Mouse (Mus musculus) large intestine, adult 2 months (tissue): ENCODE measurements around the gene Srgap3. TPM values are rescaled to one million over a fixed set of nuclear protein-coding genes. Genes with fewer than 3 reads are reported as not detected.

Experiments used
- DNase-seq: peaks from one replicate; pipeline ENCODE4 v3.0.0-alpha.2; 2012; ENCODE audit warnings: low read depth, low spot score
- WGBS: fragments of 180-500 bp; shearing (Covaris S2); methylation state at CpG from one replicate; pipeline ENCODE4 v1.1.7; 2018; 5-methylcytosine and 5-hydroxymethylcytosine counted together
- polyA plus RNA-seq: library from polyadenylated mRNA; depleted of rRNA; stranded (reverse); fragments of >200 nt; gene quantifications from 2 replicates; pipeline ENCODE4 v1.2.3, GENCODE M21; 2012

Srgap3 gene
- polyA plus RNA-seq, 1 experiment = 0.71 TPM

DNA sequence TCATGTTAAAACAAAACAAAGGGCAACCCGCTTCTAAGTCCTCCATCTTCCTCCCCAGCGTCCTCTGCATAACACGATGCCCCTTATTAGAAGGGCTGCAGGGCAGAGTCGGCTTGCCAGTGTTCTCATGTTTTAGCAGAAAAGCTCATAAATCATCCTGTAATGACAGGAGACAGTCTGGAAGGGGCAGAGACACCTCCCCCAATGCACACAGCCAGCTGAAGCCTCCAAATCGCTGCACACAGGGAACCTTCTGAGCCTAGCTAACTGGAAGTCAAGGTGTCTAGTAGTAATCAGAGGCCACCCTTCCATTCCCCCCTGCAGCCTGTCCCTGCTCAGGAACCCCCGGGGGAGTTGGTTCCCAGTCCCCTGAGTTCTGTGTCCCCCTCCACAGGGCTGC is 113.3 kb downstream of the Srgap3 start:
- 41% methylated on average over 6 of the region's 6 CpGs for WGBS
- DNase-seq = no peak

DNA sequence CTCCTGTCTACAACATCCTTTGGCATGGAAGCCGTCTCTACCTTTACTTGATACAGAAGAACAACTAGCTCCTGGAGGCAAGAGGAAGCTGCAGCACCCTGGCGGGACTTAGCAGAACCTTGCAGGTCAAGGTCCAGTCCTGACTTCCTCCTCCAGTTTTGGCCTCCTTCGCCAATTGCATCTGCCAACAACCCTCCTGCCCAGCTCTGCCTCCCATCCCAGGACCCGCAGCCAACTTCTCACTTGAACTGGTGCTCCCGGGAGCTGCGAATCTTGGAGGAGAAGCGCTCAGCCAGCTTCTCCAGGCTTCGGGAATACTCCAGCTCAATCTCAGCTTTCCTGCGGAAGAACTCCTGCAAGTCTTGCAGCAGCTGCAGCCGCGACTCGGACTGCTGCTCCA is 117.9 kb downstream of the Srgap3 start:
- WGBS = 55% methylated on average over 12 of the region's 12 CpGs
- DNase-seq = no peak

GRCm38 (mm10) chr6:112828420-112828819 is 118.6 kb downstream of the Srgap3 start:
- DNase-seq = no peak
- 95% methylated on average over 5 of the region's 5 CpGs for WGBS

GRCm38 (mm10) chr6:112825657-112826056 is 121.4 kb downstream of the Srgap3 start:
- 91% methylated on average over 6 of the region's 6 CpGs for WGBS
- DNase-seq = no peak

DNA sequence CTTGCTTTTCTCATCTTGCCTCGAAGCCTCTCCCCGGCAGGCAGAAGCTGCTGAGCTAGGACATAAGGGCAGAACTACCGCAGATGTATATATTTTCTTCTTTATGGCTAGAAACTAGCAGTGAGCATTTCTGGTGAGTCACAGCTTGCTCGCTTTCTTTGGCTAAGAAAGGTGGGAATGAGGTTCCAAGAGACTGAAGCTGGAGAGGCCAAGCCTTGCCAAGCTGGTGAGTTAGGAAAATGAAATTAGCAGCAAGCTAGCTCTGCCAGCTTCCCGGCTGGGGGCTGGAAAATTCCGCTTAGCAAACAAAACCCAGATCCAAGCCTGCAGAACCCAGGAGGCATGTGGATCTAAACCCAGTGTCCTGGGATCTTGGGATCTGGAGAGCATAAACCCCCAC is 124.0 kb downstream of the Srgap3 start:
- WGBS = 80% methylated on average over 6 of the region's 6 CpGs
- DNase-seq = no peak

- DNase-seq = no peak
- WGBS = 79% methylated on average over 8 of the region's 8 CpGs
Measured at GRCm38 (mm10) chr6:112820298-112820992, 126.6 kb downstream of the Srgap3 start.

DNA sequence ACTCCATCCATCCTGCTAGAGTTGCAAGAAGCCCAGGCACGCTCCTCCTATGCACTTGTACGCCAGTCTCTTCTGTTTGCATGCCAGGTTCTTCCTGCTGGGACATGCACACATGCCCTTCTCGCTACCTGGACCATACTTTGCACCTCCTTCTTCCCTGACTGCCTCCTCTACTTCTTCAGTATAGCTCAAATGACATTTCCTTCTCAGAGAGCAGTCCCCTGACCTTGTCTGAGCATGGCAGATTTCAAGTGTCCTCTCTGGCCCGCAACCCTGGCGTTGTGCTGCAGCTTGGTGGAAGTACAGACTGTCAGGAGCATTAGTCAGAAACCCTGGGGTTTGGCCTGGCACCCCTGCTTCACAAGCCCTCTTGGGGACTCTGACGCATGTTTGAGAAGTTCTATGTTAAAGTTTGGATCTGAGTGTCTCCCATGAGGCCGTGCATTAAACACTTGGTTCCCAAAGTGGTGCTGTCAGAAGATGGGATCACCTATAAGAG is 128.6 kb downstream of the Srgap3 start:
- DNase-seq = no peak
- 95% methylated on average over 7 of the region's 7 CpGs for WGBS

- 74% methylated on average over 6 of the region's 6 CpGs for WGBS
Measured at GRCm38 (mm10) chr6:112815604-112816003, 131.5 kb downstream of the Srgap3 start.

DNA sequence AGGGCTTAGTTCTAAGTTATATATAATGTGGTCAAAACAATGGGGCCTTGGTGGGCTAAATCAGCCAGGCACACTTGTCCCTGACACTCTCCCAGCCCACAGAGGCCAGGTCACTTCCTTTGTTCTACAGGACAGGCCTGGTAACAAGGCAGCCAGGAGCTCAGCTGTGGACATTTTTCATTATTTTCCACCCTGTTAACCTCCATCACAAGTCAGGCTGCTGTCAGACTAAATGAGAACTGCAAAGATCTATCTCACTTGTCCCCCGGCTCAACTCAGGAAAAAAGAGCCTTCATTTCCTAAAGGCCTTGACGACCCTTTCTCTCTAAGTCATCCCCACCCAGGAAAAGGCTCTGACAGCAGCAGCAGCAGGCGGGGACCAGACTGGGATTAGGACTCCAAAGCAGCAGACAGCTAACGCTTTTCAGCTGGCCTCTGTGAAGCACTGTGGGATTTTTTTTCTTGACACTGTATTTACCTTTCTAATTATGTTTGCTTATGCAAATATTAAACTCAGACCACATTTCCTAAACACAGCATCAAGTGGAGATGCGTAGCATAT is 132.5 kb downstream of the Srgap3 start:
- WGBS = 42% methylated on average over 5 of the region's 5 CpGs
- no peak for DNase-seq

More at GRCm38 (mm10) chr6:112815604-112816003, 131.5 kb downstream of the Srgap3 start:
- no peak for DNase-seq

- DNase-seq = no peak
- 91% methylated on average over 7 of the region's 7 CpGs for WGBS
Measured at GRCm38 (mm10) chr6:112812884-112813283, 134.2 kb downstream of the Srgap3 start.

DNA sequence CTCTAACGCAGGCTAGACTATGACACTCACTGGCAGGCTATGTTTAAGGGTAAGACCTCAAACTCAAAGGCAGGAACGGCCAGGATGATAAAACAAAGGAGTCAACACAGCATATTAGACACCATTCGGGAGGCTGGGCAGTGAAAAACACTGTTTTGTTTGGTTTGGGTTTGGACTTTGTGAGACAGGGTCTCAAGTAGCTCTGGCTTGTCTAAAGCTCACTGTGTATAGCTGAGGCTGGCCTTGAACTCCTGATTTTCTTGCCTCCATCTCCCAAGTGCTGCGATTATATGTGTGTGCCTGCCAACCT is 136.6 kb downstream of the Srgap3 start:
- DNase-seq = no peak
- WGBS = 76% methylated on average over 4 of the region's 4 CpGs

- 84% methylated on average over 15 of the region's 15 CpGs for WGBS
- DNase-seq = no peak
Measured at GRCm38 (mm10) chr6:112809658-112810520, 137.2 kb downstream of the Srgap3 start.

- 82% methylated on average over 9 of the region's 9 CpGs for WGBS
- no peak for DNase-seq
Measured at GRCm38 (mm10) chr6:112808738-112809137, 138.3 kb downstream of the Srgap3 start.

DNA sequence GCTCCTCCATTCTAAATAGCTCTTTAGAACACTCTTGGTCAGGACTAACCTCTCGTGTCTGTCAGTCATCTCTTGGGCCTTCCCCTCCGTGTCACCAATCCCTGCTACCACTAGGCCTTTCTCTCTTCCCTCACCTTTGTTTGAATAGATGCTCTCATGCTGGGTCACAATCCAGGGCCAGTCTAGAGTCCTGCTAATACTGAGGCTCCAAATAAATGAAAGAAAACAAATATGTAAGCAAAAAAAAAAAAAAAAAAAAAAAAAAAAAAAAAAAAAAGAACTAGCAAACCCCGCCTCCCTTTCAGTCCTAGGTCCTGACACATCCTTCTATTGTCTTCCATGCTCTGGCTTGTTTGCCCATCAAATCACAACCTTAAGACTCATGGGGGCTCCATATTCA is 145.1 kb downstream of the Srgap3 start:
- 92% methylated on average over 3 of the region's 3 CpGs for WGBS
- no peak for DNase-seq

GRCm38 (mm10) chr6:112798378-112798777 is 148.7 kb downstream of the Srgap3 start:
- no peak for DNase-seq
- 84% methylated on average over 5 of the region's 5 CpGs for WGBS

GRCm38 (mm10) chr6:112796607-112797006 is 150.5 kb downstream of the Srgap3 start:
- DNase-seq = no peak
- WGBS = 29% methylated on average over 2 of the region's 2 CpGs

GRCm38 (mm10) chr6:112793887-112794286 is 153.2 kb downstream of the Srgap3 start:
- no peak for DNase-seq
- 97% methylated on average over 5 of the region's 5 CpGs for WGBS

- no peak for DNase-seq
- WGBS = 69% methylated on average over 6 of the region's 6 CpGs
Measured at GRCm38 (mm10) chr6:112789901-112790300, 157.2 kb downstream of the Srgap3 start.

DNA sequence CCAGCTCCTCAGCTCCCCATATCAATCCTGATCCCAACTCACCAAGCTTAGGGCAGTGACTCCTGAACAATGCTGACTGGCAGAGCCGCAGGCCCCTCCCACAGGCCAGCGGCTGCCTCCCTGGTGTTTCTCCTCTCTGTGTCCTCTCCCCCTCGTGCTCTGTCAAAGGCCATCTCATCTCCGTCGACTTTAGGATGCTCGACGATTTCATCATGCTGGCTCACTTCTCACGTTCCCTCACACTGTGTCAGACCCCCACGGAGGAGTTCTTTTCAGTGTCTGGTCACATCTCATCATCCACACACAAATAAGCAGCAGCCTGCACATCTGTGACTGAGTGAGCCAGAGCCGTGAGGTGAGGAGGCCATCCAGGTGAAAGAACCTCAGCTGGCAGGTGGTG is 158.4 kb downstream of the Srgap3 start:
- no peak for DNase-seq
- WGBS = 50% methylated on average over 10 of the region's 10 CpGs

- 86% methylated on average over 1 of the region's 1 CpGs for WGBS
- DNase-seq = no peak
Measured at GRCm38 (mm10) chr6:112788174-112788573, 158.9 kb downstream of the Srgap3 start.
